Mouse (Mus musculus): Measurements from ENCODE around the gene Chpf2.

The Chpf2 gene

GRCm38 (mm10) chr5:24604656-24605100 lies 18.1 kb downstream of the Chpf2 start:
- DNase-seq (ENCODE audit: low read depth, low spot score), result peak; percentile 76

DNA sequence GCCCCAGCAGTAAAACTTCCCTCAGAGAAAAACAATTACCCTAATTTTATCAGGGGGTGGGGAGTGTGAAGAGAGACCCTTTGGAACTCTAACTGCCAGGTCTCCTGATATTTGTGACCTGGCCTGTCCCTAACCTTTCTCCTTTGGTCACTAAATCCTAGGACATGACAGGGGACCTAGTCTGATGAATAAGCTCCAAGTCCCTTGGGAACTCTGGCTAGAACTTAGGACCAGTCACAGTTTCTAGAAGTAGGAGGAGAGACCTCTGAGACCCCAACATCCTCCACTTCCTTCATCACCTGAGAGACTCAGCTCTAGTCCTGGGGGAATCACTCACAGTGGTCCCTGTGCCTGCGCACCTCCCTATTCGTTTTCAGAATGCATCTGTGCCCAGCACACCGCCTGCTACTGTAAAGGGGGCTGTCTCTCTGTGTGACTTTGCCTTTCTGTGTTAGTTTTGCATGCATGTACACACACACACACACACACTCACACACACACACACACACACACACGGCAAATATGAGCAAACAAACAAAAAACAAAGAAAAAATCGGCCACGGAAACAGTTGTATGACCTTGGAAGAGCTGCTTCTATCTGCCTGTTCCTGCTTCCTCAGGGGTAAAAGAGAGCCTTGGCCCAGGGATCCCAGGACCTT lies 18.9 kb downstream of the Chpf2 start:
- DNase-seq (ENCODE audit: low read depth, low spot score), result no peak

DNA sequence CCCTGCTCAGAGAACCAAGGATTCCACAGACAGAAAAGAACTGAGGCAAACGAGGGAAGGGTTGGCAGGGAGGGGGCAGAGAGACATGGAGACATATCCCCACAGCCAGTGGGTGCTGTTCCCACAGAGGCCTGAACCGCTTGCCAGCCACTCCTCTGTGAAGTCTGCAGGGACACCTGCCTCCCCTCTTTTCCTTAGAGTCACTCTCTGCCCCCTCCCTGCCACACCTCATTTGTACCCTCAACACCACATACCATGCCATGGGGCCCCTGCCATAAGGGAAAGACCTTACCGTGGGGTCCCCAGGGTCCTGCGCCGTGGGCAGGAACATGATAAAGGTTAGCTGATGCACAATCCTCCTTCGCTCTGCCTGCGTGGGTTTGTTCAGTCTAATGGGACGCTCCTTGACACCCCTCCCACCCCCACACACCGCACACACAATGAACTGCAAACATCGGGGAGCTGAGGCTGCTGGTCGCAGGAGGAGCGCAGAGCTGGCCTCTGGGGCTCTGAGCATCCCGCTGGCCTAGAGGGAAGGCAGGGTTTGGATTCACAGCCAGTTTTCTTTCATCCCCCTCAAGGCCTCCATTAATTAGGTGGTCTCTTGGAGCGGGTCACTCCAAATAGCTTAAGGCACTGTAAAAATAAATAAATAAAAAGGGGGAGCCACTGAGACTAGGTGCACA lies 19.6 kb downstream of the Chpf2 start:
- DNase-seq (ENCODE audit: low read depth, low spot score), result no peak

GRCm38 (mm10) chr5:24609388-24609787 lies 22.8 kb downstream of the Chpf2 start:
- no peak for DNase-seq (ENCODE audit: low read depth, low spot score)

DNA sequence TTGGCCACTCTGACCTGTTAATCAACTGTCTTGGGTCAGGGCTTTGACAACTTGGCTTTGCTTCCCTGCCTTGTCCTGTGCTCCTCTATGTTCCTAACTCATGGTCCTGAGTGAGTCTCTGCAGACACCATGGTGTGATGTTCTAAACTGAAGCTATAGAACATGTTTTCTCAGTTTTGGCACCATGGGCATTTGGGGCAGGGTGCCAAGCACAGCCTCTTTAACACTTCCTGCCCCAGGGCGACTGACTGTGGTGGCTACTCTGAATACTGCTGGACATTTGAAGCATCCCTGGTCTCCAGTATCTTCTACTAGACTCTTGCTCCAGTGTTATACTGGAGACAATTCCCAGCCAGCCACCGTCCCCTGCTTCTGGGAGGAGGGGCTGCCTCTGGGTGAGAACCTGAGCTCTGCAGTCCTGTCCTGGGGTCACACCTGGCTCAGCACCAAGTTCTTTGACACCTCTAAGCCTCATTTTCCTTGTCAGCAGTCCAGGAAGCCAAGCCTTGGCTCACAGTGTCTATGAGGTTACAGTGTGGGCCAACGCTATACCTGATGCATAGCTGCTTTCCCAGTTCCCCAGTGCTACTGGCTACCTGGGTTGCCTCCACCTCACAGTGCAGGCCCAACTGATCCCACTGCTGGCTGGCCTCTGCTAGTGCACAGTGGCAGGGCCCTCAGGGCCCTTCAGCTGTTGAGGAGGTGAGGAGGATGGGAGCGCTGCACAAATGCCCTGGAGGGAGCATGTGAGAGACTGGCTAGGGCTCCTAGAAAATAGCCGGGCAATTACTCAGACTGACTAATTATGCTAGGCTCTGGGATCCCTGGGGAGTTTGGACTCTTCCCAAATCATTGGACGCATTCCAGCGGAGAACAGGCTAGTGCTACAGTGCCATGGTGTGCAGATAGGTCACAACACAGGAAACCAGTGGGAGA lies 25.1 kb downstream of the Chpf2 start:
- no peak for DNase-seq (ENCODE audit: low read depth, low spot score)

DNA sequence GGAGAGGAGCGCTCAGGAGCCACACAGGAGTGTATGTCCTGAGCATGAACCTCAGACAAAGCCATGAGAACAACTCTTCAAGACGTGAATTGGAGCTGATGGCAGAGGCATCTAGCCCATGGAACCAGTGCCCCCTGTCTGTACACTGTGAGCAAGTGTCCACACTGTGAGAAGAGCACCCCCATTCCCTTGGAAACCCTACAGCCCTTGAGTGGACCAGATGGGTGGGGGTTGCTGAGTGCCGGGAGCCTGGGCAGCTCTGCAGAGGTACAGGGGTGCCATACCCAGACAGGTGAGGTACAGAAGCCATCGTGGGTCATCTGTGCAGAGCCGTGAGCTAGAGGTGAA lies 25.7 kb downstream of the Chpf2 start:
- no peak for DNase-seq (ENCODE audit: low read depth, low spot score)

DNA sequence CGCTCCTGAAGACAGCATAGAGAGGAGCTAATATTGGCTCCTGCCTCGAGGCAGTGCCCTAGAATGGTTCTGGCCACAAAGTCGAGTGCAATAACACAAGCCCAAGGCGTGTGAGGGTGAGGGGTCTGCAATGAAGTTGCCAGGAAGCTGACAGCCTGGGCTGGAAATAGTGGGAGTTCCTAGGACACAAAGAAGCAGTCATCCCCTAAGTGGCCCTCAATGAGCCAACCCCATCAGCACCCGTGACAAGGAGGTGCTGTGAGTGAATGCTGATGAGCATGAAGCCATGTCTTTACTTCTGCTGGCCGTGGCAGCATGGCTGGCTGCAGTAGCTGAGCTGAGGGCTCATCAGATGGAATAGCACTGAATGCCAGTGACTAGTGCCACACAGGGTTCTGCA lies 28.6 kb downstream of the Chpf2 start:
- no peak for DNase-seq (ENCODE audit: low read depth, low spot score)

GRCm38 (mm10) chr5:24618921-24619320 lies 32.4 kb downstream of the Chpf2 start:
- no peak for DNase-seq (ENCODE audit: low read depth, low spot score)

DNA sequence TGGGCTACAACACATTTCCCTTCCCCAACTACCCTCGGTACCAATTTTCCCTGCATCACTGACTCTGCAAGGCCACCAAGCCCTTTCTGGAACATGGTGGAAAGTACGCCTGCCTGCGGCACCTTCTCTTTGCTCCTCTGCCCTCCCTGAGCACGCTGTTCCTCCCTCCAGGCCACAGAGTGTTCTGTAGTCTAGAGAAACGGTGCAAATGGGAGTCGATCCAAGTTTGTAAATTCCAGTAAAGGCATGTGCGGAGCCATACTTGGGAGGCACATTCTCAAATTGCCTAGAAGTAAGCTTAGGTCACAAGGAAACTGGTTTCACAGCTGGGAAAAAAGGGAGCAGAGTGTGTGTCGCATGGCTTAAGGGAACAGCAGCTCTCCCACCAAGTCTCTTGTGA lies 33.6 kb downstream of the Chpf2 start:
- no peak for DNase-seq (ENCODE audit: low read depth, low spot score)

DNA sequence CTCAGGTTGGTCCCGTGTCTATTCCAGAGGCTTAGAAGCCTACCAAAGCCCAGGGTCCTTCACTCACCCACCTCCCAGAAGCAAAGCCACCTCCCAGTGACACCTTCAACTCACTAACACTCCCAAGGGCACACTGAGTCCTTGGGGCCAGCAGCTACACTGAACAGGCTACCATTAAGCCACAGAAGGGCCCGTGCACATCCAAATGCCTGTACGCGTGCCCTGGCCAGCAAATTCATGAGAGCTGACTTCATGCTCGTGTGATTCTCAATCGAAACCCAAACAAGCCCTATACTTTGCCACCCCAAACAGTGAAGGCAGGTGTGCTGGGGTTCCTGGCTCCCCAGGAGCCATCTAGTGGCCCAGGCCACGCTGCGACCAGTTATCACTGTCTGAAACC lies 34.1 kb downstream of the Chpf2 start:
- no peak for DNase-seq (ENCODE audit: low read depth, low spot score)

DNA sequence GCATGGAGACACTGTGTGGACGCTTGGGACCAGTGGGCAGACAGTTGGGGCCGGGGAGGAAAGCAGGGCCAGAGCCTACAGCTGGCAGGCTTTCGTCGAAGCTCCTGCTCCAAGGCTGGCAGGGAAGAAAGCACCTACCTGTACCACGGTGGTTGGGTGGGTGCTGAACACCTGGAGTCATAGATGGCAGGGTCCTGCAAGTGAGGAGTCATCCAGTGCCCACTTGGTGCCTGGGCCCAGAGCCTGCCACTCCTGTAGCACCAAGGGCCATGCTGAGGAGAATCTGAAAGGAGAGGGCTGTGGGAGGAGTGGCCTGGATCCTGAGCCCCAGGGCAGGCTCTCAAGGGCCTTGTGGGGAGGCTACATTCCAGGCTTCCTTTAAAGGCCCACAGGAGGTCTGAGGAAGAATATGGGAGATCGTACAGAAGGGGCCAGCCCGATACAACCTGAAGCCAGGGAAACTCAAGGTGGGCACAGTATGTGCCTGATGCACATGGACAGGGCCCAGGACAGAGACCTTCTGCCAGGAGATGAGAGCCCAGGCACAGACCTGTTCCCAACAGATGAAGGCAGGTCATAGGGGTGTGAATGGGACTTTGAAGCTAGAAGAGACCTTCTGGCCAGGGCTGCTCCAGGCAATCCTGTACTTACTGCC lies 36.0 kb downstream of the Chpf2 start:
- no peak for DNase-seq (ENCODE audit: low read depth, low spot score)

- no peak for DNase-seq (ENCODE audit: low read depth, low spot score)
These were observed 36.8 kb downstream of the Chpf2 start for GRCm38 (mm10) chr5:24623041-24623985.

- DNase-seq (ENCODE audit: low read depth, low spot score), result no peak
These were observed 37.7 kb downstream of the Chpf2 start, which contains the start of gene Smarcd3 for GRCm38 (mm10) chr5:24623986-24624821. Smarcd3 (minus strand) TSS chr5:24624411.

GRCm38 (mm10) chr5:24624822-24625120 lies 38.2 kb downstream of the Chpf2 start:
- no peak for DNase-seq (ENCODE audit: low read depth, low spot score)

DNA sequence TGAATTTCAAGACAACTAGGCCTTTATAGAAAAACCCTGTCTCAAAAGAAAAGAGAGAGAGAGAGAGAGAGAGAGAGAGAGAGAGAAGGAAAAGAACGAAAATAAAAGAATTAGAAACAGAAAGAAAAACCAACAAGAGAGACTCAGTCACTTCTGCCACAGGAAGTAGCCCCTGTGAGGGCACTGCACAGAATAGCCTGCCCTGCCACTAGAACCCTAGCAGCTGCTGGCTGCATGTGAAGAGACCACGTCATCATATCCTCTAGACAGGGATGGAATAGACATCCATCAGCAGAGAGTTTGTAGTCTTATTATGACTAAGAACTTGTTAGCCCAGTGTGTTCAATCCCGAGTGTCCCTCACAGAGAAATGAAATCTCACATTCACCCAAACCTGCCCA lies 43.2 kb downstream of the Chpf2 start:
- no peak for DNase-seq (ENCODE audit: low read depth, low spot score)

GRCm38 (mm10) chr5:24635093-24635492 lies 48.6 kb downstream of the Chpf2 start:
- DNase-seq (ENCODE audit: low read depth, low spot score), result no peak

DNA sequence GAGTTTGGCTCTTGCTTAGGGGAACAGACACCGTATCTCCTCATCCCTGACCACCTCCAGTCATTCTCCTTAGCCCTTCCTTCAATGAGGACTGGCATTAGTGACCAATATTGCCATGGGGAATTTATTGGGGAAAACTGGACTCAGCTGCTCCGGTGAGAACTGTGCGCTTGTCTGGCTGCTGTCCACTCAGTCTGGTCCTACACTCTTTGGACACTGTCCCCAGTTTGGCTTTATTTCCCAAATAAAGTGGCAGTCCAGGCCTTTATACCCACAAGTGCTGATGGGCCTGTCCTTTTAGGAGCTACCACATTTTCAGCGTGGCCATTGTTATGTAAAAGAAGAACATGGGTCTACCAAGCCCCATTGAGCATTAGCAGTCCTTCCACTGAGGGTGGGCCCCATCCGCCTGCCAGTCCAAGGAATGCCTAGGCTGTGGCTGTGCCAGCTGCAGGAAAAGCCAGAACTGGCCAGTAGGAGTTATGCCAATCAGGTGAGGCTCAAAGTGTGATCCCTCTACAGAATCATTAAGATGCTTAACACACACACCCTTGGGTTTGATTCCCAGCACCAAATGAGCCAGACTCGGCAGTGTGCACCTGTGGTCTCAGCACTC lies 49.1 kb downstream of the Chpf2 start:
- DNase-seq (ENCODE audit: low read depth, low spot score), result no peak

- DNase-seq (ENCODE audit: low read depth, low spot score), result no peak
These were observed 50.4 kb downstream of the Chpf2 start for GRCm38 (mm10) chr5:24636987-24637386.

GRCm38 (mm10) chr5:24638131-24638530 lies 51.6 kb downstream of the Chpf2 start:
- DNase-seq (ENCODE audit: low read depth, low spot score), result no peak

DNA sequence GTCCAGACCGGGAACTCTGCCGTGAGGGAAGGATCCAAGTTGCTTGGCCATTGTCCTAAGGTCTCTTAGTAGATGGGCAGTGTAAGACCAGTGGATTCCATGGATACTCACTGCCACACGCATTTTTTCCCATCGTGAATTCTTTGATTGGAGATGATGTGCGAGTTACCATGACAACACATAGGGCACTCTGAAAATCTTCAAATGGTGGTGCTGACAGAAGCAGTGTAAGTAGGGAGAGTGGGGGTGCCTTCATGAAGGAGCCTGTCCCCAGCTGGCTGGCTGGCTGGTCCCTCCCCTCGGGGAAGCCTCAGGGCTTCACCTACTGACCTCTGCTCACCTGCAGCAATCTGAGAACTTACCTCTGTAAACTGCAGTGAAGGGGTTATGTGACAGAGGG lies 52.5 kb downstream of the Chpf2 start:
- DNase-seq (ENCODE audit: low read depth, low spot score), result no peak

All from retina, adult 2 months (tissue).